Mouse (Mus musculus): ENCODE measurements around the gene Pstk. TPM values are rescaled to one million over a fixed set of nuclear protein-coding genes. Genes with fewer than 3 reads are reported as not detected.
"Not testable (repeated sequence)": the region's sequence is repeated elsewhere in the genome, so short reads cannot be mapped to it uniquely, and the experiment has no call there.

The Pstk gene
- polyA plus RNA-seq, 1 experiment from 2014 or later, result 19.5 TPM

DNA sequence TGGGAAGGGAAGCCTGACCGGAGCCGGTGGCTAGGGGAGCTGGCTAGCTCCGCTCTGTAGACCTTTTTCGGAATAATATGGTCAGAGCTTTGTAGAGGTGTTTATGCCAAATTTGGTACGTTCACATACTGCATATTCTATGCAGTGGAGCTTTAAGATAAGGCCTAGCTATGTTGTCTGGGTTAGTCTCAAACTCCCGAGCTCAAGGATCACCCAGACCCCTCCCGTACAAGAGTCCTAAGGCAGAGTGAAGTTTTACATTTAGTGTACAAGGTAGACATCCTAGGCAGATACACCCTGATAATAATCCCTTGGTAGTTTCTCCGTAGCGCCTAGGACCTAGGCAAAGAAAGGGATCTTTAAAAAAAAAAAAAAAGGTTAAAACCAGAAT, 524 bp downstream of the Pstk start:
- 8% methylated on average over 9 of the region's 9 CpGs for WGBS (ENCODE audit: insufficient replicate concordance)
- Histone ChIP-seq H3K4me3 (ENCODE audit: low read depth, low read length) (peak overlapping the region; percentile 75), H3K9ac (replicated peaks) (peak overlapping the region; percentile 84), H3K36me3 (replicated peaks; ENCODE audit: insufficient read depth, low read length) (no peaks in the 10 kb centered on the region), H3K27me3 (ENCODE audit: insufficient read depth, low read length) (no peaks in the 10 kb centered on the region), H3K27ac (ENCODE audit: low read depth) (peak overlapping the region; percentile 90), H3K9me3 (ENCODE audit: low read length) (no peaks in the 10 kb centered on the region), H3K4me2 (ENCODE audit: low read depth, low read length) (peak overlapping the region; percentile 91), H3K4me1 (ENCODE audit: insufficient read depth) (peaks cover 16% of the 10 kb centered on the region)
- no peak for TF ChIP-seq CTCF (IDR thresholded peaks at IDR 0.05; ENCODE audit: low read depth)
- no peak for TF ChIP-seq EP300 (IDR thresholded peaks at IDR 0.05; ENCODE audit: low read depth)
- ATAC-seq (no peak), DNase-seq (no peak)

DNA sequence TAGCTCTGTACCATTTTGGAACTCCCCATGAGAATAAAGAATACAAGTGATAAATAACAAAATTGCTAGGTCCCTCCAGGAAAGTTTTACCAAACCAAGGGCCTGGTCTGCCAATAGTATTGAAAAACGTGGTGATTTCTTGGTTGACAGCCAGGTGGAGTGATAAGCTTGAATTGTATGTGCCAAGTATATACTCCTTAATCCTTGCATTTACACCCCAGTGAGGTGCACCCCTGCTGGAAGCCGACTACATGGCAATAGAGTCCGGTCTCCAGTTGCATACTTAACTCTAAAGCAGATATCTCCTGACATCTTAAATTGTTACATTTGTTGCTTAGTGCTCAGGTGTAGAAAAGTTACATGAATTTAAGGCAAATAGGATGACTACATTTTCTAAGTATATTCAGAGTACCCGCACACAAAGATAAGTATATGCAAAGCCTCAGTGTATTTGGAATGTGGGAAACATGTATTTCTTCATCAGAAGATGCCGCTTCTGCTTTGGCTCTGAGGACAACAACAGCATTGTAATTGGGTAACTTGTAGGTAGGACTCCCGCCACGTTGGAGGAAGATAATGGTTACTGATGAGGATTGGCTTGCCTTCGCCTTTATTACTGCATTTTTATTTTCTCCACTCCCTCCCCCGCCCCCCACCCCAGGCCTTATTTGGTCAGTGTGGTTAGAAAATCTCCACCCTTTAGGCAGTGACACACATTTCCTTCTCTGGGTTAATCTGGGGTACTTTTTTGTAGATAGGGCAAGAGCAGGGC, 1.1 kb downstream of the Pstk start:
- WGBS (ENCODE audit: insufficient replicate concordance), result 47% methylated on average over 9 of the region's 9 CpGs
- H3K9me3 ChIP-seq (ENCODE audit: low read length), result no peaks in the 10 kb centered on the region

DNA sequence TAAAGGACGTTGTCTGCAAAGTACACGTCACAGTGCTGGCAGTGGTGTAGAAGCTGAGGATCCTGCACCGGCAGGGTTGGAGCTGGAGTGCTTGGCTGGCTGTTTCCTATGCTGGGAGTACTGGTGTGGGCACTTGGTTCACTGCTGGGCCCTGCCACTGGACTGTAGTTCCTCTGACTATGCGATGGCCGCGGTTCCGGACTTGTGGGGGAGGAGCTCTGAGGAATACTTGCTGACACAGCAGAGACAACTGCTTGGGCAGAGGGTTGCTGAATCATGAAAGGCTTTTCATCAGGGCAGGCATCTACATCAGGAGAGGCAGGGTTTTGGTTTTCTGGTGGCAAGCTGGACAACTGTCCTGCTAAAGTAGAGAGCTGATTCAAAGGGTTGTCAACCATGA, 20.8 kb downstream of the Pstk start:
- peaks cover 26% of the 10 kb centered on the region for H3K36me3 ChIP-seq (replicated peaks; ENCODE audit: insufficient read depth, low read length)
- not testable (repeated sequence) for DNase-seq; H3K27ac ChIP-seq (ENCODE audit: low read depth); H3K9me3 ChIP-seq (ENCODE audit: low read length); H3K27me3 ChIP-seq (ENCODE audit: insufficient read depth, low read length); H3K4me2 ChIP-seq (ENCODE audit: low read depth, low read length); H3K9ac ChIP-seq (replicated peaks); H3K4me3 ChIP-seq (ENCODE audit: low read depth, low read length); ATAC-seq; H3K4me1 ChIP-seq (ENCODE audit: insufficient read depth)
- 87% methylated on average over 6 of the region's 7 CpGs for WGBS (ENCODE audit: insufficient replicate concordance)

More for the DNA sequence above, 1.1 kb downstream of the Pstk start:
- Histone ChIP-seq H3K36me3 (replicated peaks; ENCODE audit: insufficient read depth, low read length) (no peaks in the 10 kb centered on the region), H3K4me3 (ENCODE audit: low read depth, low read length) (peak overlapping the region; percentile 75), H3K9ac (replicated peaks) (peak overlapping the region; percentile 84; the same call in 1 of the 2 replicates), H3K4me1 (ENCODE audit: insufficient read depth) (peaks cover 16% of the 10 kb centered on the region), H3K4me2 (ENCODE audit: low read depth, low read length) (peak overlapping the region; percentile 91), H3K27me3 (ENCODE audit: insufficient read depth, low read length) (no peaks in the 10 kb centered on the region), H3K27ac (ENCODE audit: low read depth) (no peak overlapping the region)
- ATAC-seq (no peak), DNase-seq (no peak)
- TF ChIP-seq EP300 (IDR thresholded peaks at IDR 0.05; ENCODE audit: low read depth) (no peak), CTCF (IDR thresholded peaks at IDR 0.05; ENCODE audit: low read depth) (0 out of 2 replicates have a peak, but pooled peaks have one; percentile 11)

DNA sequence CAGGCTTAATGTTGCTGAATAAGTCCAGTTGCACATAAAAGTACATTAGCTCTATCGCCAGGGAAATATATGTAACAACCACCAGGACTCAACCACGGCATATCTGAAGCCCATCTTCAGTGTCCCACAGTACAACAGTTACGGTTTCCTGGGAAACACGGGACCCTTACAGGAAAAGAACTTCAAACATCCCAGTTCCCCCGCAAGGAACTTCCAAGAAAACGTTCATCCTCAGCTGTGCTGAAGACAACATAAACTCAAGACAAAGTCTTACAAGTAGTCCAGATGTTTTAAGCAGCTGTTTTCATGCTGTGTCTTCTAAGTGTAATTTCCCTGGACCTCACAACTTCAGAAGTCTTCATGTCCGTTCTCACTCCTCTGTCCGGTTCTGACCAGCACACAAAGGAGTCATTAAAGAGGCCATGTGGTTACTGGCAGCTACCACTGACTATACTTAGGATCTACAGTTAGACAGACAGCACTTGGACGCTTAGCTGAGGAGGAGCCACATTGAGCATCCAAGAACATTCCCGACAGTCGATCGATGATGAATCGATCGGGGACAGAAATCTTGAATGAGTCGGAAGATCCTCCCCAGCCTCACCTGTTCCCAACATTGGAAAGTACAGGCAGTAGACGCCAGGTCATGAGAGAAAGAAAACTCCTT, 38.5 kb downstream of the Pstk start:
- TF ChIP-seq CTCF (IDR thresholded peaks at IDR 0.05; ENCODE audit: low read depth) (no peak), EP300 (IDR thresholded peaks at IDR 0.05; ENCODE audit: low read depth) (no peak)
- H3K4me2 ChIP-seq (ENCODE audit: low read depth, low read length), result peak overlapping the region; percentile 94
- no peaks in the 10 kb centered on the region for H3K9me3 ChIP-seq (ENCODE audit: low read length)
- peak overlapping the region; percentile 93 for H3K9ac ChIP-seq (replicated peaks)
- peak overlapping the region; percentile 76; the same call in 1 of the 2 replicates for H3K27ac ChIP-seq (ENCODE audit: low read depth)
- H3K4me1 ChIP-seq (ENCODE audit: insufficient read depth), result peaks cover 16% of the 10 kb centered on the region
- 6% methylated on average over 16 of the region's 16 CpGs for WGBS (ENCODE audit: insufficient replicate concordance)
- no peaks in the 10 kb centered on the region for H3K36me3 ChIP-seq (replicated peaks; ENCODE audit: insufficient read depth, low read length)
- H3K4me3 ChIP-seq (ENCODE audit: low read depth, low read length), result peak overlapping the region; percentile 81
- no peak for DNase-seq
- no peak for ATAC-seq
- H3K27me3 ChIP-seq (ENCODE audit: insufficient read depth, low read length), result no peaks in the 10 kb centered on the region

GRCm38 (mm10) chr7:131409988-131410385, 39.0 kb downstream of the Pstk start:
- Histone ChIP-seq H3K4me1 (ENCODE audit: insufficient read depth) (peaks cover 16% of the 10 kb centered on the region), H3K9me3 (ENCODE audit: low read length) (no peaks in the 10 kb centered on the region), H3K9ac (replicated peaks) (peak overlapping the region; percentile 93), H3K27ac (ENCODE audit: low read depth) (peak overlapping the region; percentile 76), H3K27me3 (ENCODE audit: insufficient read depth, low read length) (no peaks in the 10 kb centered on the region), H3K4me2 (ENCODE audit: low read depth, low read length) (peak overlapping the region; percentile 94), H3K4me3 (ENCODE audit: low read depth, low read length) (peak overlapping the region; percentile 81), H3K36me3 (replicated peaks; ENCODE audit: insufficient read depth, low read length) (no peaks in the 10 kb centered on the region)
- ATAC-seq (peak; percentile 65), DNase-seq (no peak)
- 0 out of 2 replicates have a peak, but pooled peaks have one; percentile 17 for TF ChIP-seq CTCF (IDR thresholded peaks at IDR 0.05; ENCODE audit: low read depth)
- no peak for TF ChIP-seq EP300 (IDR thresholded peaks at IDR 0.05; ENCODE audit: low read depth)
- 0% methylated on average over 38 of the region's 38 CpGs for WGBS (ENCODE audit: insufficient replicate concordance)

GRCm38 (mm10) chr7:131410416-131411058, 39.6 kb downstream of the Pstk start, which contains the start of the genes Ikzf5 and Acadsb:
Gene Ikzf5, minus strand, starts transcription at chr7:131410521.
Gene Acadsb, plus strand, starts transcription at chr7:131410601.
- Histone ChIP-seq H3K27ac (ENCODE audit: low read depth) (peak within 1 kb of the TSS; percentile 84), H3K27me3 (ENCODE audit: insufficient read depth, low read length) (no peaks in the 10 kb centered on the region), H3K4me1 (ENCODE audit: insufficient read depth) (peaks cover 16% of the 10 kb centered on the region), H3K4me3 (ENCODE audit: low read depth, low read length) (peak within 1 kb of the TSS; percentile 81), H3K9me3 (ENCODE audit: low read length) (no peaks in the 10 kb centered on the region), H3K9ac (replicated peaks) (peak within 1 kb of the TSS; percentile 93), H3K36me3 (replicated peaks; ENCODE audit: insufficient read depth, low read length) (no peaks in the 10 kb centered on the region), H3K4me2 (ENCODE audit: low read depth, low read length) (peak within 1 kb of the TSS; percentile 94)
- DNase-seq (peak; percentile 100), ATAC-seq (peak; percentile 100)
- peak; percentile 91 for TF ChIP-seq EP300 (IDR thresholded peaks at IDR 0.05; ENCODE audit: low read depth)
- no peak for TF ChIP-seq CTCF (IDR thresholded peaks at IDR 0.05; ENCODE audit: low read depth)
- under 1% methylated on average over 34 of the region's 42 CpGs for WGBS (ENCODE audit: insufficient replicate concordance)

Data from liver, postnatal 0 days (tissue).